In the genomic region with DNA sequence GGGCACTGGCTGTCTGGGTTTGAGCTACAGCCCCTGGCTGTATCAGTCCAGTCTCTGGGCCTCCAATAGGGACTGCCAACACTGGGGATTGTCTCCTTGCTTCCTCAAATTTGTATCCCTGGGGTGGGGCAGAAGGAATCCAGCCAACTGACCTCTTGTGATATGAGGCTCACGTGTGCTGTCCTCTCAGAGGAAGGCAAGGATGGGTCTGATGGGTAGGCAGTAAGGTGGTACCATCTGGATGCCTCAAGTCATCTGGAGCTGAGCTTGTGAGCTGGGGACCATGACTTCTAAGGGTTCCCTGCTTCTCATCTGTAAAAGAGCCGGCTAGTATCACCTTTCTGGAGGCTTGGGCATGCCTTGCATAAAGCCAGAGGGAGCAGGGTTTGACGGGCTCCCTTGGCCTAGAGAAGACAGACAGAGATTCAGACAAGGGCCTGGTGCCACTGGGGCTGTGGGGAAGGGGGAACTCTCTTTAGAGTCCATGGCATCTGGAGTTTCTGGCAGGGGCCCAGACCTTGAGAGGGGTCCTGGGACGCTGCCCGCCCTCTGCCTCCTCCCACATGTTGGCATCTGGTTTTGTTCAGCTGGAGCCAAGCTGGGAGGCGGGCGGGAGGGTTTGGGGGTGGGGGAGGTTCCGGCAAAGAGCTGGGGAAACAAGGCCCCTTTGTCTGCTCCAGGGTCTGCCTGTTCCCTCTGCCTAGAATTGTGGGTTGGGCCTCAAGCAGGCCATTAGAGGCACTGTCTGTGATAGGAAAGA, we compare ENCODE assay signal across 7 mouse cellular contexts. TPM values are rescaled to one million over a fixed set of nuclear protein-coding genes. Genes with fewer than 3 reads are reported as not detected.
DNase-seq lines count a peak whose midpoint lies in the region; ATAC-seq and TF ChIP-seq lines count a peak whose summit lies in the region.

No protein-coding gene starts in this region.

- ATAC-seq in liver, postnatal 0 days, result no peak

- H3K27me3 ChIP-seq in liver, postnatal 0 days (ENCODE audit: insufficient read depth, low read length), result no peaks in the 10 kb centered on the region

- H3K9ac ChIP-seq in liver, postnatal 0 days (replicated peaks), result no peak overlapping the region

- no peaks in the 10 kb centered on the region for H3K4me1 ChIP-seq in liver, postnatal 0 days (ENCODE audit: insufficient read depth)

- no peaks in the 10 kb centered on the region for H3K36me3 ChIP-seq in liver, postnatal 0 days (replicated peaks; ENCODE audit: insufficient read depth, low read length)

- no peaks in the 10 kb centered on the region for H3K9me3 ChIP-seq in liver, postnatal 0 days (ENCODE audit: low read length)

- DNase-seq in NIH3T3 (ENCODE audit: low read depth), result peak; percentile 92
- DNase-seq in cerebellum, adult 9-11 months, result peak; percentile 43
- peak; percentile 25 to 69 for DNase-seq in frontal cortex, adult 2 months (ENCODE audit: extremely low spot score in 1 of 2, low spot score in 1 of 2)
- DNase-seq in layer of hippocampus, postnatal 10 days (ENCODE audit: low spot score in 2 of 2), result peak; percentile 78 to 83
- DNase-seq in neural tube, embryonic 10.5 days (ENCODE audit: extremely low spot score, low spot score), result peak; percentile 51
- DNase-seq in adrenal gland, postnatal 4 days (ENCODE audit: low spot score in 2 of 2), result no peak
- DNase-seq in liver, postnatal 0 days, result no peak

- H3K4me3 ChIP-seq in liver, postnatal 0 days (ENCODE audit: low read depth, low read length), result no peak overlapping the region

- TF ChIP-seq EP300 in liver, postnatal 0 days (IDR thresholded peaks at IDR 0.05; ENCODE audit: low read depth), result no peak

- TF ChIP-seq CTCF in liver, postnatal 0 days (IDR thresholded peaks at IDR 0.05; ENCODE audit: low read depth), result no peak

- H3K4me2 ChIP-seq in liver, postnatal 0 days (ENCODE audit: low read depth, low read length), result no peak overlapping the region

- 58% methylated on average over 8 of the region's 8 CpGs for WGBS in liver, postnatal 0 days (ENCODE audit: insufficient replicate concordance)

- no peak overlapping the region for H3K27ac ChIP-seq in liver, postnatal 0 days (ENCODE audit: low read depth)

RNA-seq across cellular contexts. Expression of a gene that starts 11.6 kb away (rescaled TPM):
- 25.3 and 25.6 TPM in 2 replicates for polyA plus RNA-seq in frontal cortex, adult 2 months (2012; rRNA removed)
- total RNA-seq in layer of hippocampus, postnatal 10 days (2021), result 10 to 100 TPM; 15.2 to 16.4 TPM
- total RNA-seq in adrenal gland, postnatal 4 days (2021), result 10 to 100 TPM; 71.7 to 73.5 TPM
- polyA plus RNA-seq in liver, postnatal 0 days (2015; fragmentation: Nextera tagmentation; extraction: Ambion mirVana), result 3.8 and 4.0 TPM in 2 replicates

RNA-seq across cellular contexts. Expression of a gene that starts 44.1 kb away (rescaled TPM):
- polyA plus RNA-seq in frontal cortex, adult 2 months (2012; rRNA removed), result 167 and 189 TPM in 2 replicates
- 100 to 1,000 TPM in 1 of 2 experiments, 10 to 100 TPM in 1; 96.2 to 103 TPM for total RNA-seq in layer of hippocampus, postnatal 10 days (2021)
- 10 to 100 TPM; 12.9 to 17.8 TPM for total RNA-seq in adrenal gland, postnatal 4 days (2021)
- 3.4 and 4.6 TPM in 2 replicates for polyA plus RNA-seq in liver, postnatal 0 days (2015; fragmentation: Nextera tagmentation; extraction: Ambion mirVana)

Comparison
In these comparisons a context has a peak if more than half of its experiments do, and no peak if none do; other contexts are left out.
1. DNase-seq: peak in NIH3T3 (single experiment), cerebellum, adult 9-11 months (single experiment), frontal cortex, adult 2 months (2 of 2), layer of hippocampus, postnatal 10 days (2 of 2) and neural tube, embryonic 10.5 days (single experiment); none in adrenal gland, postnatal 4 days (0 of 2) and liver, postnatal 0 days (single experiment).
2. RNA of a gene that starts 11.6 kb away (total RNA-seq): 71.7 to 73.5 TPM in adrenal gland, postnatal 4 days; 15.2 to 16.4 TPM in layer of hippocampus, postnatal 10 days; every median in the first group is over 4 times any median in the second.
3. RNA of a gene that starts 44.1 kb away (total RNA-seq): 96.2 to 103 TPM in layer of hippocampus, postnatal 10 days; 12.9 to 17.8 TPM in adrenal gland, postnatal 4 days; every median in the first group is over 4 times any median in the second.